Mouse (Mus musculus) megakaryocyte, embryonic 14.5 days (primary cell): ENCODE measurements around the gene Incenp.

ENCODE experiments used
- FLI1 ChIP-seq: IDR thresholded peaks from 2 replicates; pipeline ENCODE4 v1.6.1; 2012; ENCODE audit warnings: low read length, inconsistent platforms, mixed read lengths
- GATA1 ChIP-seq: IDR thresholded peaks from 3 replicates; pipeline ENCODE4 v1.6.1; 2012; ENCODE audit warnings: mixed read lengths, low read length, inconsistent platforms, borderline replicate concordance

- no peak for TF ChIP-seq GATA1
- TF ChIP-seq FLI1: no peak
Observed at GRCm38 (mm10) chr19:9878186-9878835, 21.0 kb downstream of the Incenp start.
